Mouse (Mus musculus): Measurements from ENCODE around the gene Ndufa7. TPM values are rescaled to one million over a fixed set of nuclear protein-coding genes. Genes with fewer than 3 reads are reported as not detected.

Gene Ndufa7
- polyA plus RNA-seq (2015; fragmentation: Nextera tagmentation; extraction: Ambion mirVana) = 497 TPM in 2 replicates

DNA sequence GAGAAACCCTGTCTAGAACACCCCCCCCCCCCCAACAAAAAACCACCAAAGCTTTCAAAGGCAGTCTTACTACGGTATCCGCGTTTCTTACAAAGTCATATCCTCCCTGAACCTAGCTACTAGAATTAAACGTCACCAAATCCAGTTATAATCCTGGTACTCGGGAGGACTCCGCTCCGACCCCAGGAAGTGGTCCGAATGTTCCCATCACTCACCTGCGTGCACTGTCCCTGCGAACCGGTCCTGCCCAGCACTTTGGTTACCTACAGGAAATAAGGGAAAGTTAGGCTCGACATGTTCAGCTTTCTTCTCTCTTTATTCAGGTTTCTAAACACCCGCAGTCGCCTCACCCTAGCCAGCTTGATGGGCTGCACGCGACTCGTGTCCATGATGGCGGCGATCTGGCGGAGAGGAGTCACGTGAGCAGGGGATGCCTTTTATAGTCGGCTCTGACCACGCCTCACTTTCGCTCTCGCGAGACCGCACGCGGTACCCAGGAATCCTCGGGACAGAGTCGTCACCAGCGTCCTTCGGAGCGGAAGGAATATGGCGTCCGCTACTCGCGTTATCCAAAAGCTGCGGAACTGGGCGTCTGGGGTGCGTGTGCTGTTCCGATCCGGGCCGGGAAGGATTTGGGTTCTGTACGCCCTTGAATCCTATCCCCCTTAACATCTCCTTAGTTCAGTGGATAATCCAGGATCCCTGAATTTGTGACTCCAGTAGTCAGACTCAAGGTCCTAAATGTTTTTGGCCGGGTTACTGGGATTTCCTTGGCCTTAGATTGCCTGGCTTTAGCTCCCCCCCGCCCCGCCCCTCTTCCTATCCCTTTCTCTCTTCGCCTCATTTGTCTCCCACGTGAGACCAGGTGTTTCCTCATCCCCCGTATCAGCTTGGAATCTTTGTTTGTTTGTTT is at the start of gene Ndufa7, which contains the start of gene Rps28:
Gene Ndufa7, plus strand, starts transcription at position 489 of the 913 bp plus-strand sequence.
Gene Rps28, minus strand, starts transcription at position 479 of the 913 bp plus-strand sequence.
- Histone ChIP-seq H3K27me3 (ENCODE audit: control insufficient read depth, insufficient read depth, low read length) (no peaks in the 10 kb centered on the region), H3K4me1 (replicated peaks; ENCODE audit: control insufficient read depth, insufficient read depth) (peaks cover 5% of the 10 kb centered on the region; the same call in 1 of the 2 replicates), H3K27ac (replicated peaks) (peak within 1 kb of the TSS; percentile 91), H3K36me3 (ENCODE audit: control insufficient read depth, insufficient read depth, low read length) (peaks cover 13% of the 10 kb centered on the region; the same call in 1 of the 2 replicates), H3K4me3 (ENCODE audit: low read depth, low read length) (peak within 1 kb of the TSS; percentile 69), H3K9me3 (ENCODE audit: control insufficient read depth, low read length) (no peaks in the 10 kb centered on the region), H3K9ac (ENCODE audit: low read length) (peak within 1 kb of the TSS; percentile 85), H3K4me2 (replicated peaks; ENCODE audit: low read depth) (peak within 1 kb of the TSS; percentile 70)
- under 1% methylated on average over 51 of the region's 51 CpGs for WGBS
- DNase-seq (ENCODE audit: low spot score) = peak; percentile 97
- ATAC-seq (ENCODE audit: low FRiP score, low TSS enrichment) = peak; percentile 94
- TF ChIP-seq CTCF (IDR thresholded peaks at IDR 0.05; ENCODE audit: low read depth) = no peak
- TF ChIP-seq EP300 (optimal IDR thresholded peaks at IDR 0.05) = peak; percentile 96

DNA sequence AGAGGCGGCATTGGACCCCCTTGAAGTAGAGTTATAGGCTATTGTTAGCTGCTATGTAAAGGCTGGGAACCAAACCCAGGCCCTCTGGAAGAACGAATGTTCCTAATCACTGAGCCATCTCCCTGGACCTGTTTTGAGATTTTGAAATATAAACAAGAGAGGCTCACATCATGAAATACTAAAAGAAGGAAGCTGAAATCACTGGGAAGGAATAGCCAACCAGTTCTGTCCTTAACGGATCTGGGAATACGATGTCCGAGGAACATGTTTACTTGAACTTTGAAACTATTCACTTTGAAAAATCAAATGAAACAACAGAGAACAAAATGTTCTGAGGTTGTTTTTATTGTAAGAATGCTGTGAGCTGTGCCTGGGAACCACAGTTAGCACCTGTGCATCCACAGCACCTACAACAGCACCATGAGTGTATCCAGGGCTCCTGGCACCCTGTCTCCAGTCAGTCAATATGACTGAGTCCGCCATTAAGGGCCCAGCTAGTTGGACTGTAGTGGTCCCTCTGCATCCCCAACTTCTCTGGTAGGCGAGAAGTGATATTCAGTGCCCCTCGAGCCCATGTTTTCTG is 49.7 kb upstream of the Ndufa7 start:
- no peak overlapping the region for H3K27ac ChIP-seq (replicated peaks)
- DNase-seq (ENCODE audit: low spot score) (no peak), ATAC-seq (ENCODE audit: low FRiP score, low TSS enrichment) (no peak)
- H3K27me3 ChIP-seq (ENCODE audit: control insufficient read depth, insufficient read depth, low read length) = no peaks in the 10 kb centered on the region
- no peak overlapping the region for H3K4me3 ChIP-seq (ENCODE audit: low read depth, low read length)
- H3K36me3 ChIP-seq (ENCODE audit: control insufficient read depth, insufficient read depth, low read length) = no peaks in the 10 kb centered on the region
- no peak overlapping the region for H3K9ac ChIP-seq (ENCODE audit: low read length)
- no peaks in the 10 kb centered on the region for H3K9me3 ChIP-seq (ENCODE audit: control insufficient read depth, low read length)
- no peak for TF ChIP-seq EP300 (optimal IDR thresholded peaks at IDR 0.05)
- TF ChIP-seq CTCF (IDR thresholded peaks at IDR 0.05; ENCODE audit: low read depth) = no peak
- peaks cover 8% of the 10 kb centered on the region for H3K4me1 ChIP-seq (replicated peaks; ENCODE audit: control insufficient read depth, insufficient read depth)
- H3K4me2 ChIP-seq (replicated peaks; ENCODE audit: low read depth) = no peak overlapping the region
- 79% methylated on average over 8 of the region's 8 CpGs for WGBS

DNA sequence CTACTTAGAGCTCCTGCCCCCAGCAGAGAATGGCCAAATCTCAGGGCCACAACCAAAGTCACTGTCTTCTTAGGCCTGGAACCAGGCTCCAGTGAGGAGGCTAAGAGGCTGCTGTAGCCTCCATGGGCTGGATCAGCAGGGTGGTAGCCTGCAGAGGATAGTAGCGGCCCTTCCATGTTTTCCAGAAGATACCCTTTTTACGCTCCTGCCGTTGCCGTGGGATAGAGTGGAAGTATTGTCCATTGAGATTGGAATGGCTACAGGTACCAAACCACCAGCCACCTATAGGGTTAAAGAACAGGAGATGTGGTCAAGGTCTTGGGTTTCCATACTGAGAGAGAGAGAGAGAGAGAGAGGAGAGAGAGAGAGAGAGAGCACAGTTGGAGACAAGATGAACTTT is 49.1 kb upstream of the Ndufa7 start:
- DNase-seq (ENCODE audit: low spot score) = no peak
- Histone ChIP-seq H3K9me3 (ENCODE audit: control insufficient read depth, low read length) (no peaks in the 10 kb centered on the region), H3K27ac (replicated peaks) (no peak overlapping the region), H3K36me3 (ENCODE audit: control insufficient read depth, insufficient read depth, low read length) (no peaks in the 10 kb centered on the region), H3K9ac (ENCODE audit: low read length) (no peak overlapping the region), H3K4me1 (replicated peaks; ENCODE audit: control insufficient read depth, insufficient read depth) (peaks cover 14% of the 10 kb centered on the region), H3K4me2 (replicated peaks; ENCODE audit: low read depth) (no peak overlapping the region), H3K27me3 (ENCODE audit: control insufficient read depth, insufficient read depth, low read length) (no peaks in the 10 kb centered on the region), H3K4me3 (ENCODE audit: low read depth, low read length) (no peak overlapping the region)
- WGBS = 97% methylated on average over 4 of the region's 4 CpGs
- TF ChIP-seq CTCF (IDR thresholded peaks at IDR 0.05; ENCODE audit: low read depth) (no peak), EP300 (optimal IDR thresholded peaks at IDR 0.05) (no peak)
- ATAC-seq (ENCODE audit: low FRiP score, low TSS enrichment) = no peak

DNA sequence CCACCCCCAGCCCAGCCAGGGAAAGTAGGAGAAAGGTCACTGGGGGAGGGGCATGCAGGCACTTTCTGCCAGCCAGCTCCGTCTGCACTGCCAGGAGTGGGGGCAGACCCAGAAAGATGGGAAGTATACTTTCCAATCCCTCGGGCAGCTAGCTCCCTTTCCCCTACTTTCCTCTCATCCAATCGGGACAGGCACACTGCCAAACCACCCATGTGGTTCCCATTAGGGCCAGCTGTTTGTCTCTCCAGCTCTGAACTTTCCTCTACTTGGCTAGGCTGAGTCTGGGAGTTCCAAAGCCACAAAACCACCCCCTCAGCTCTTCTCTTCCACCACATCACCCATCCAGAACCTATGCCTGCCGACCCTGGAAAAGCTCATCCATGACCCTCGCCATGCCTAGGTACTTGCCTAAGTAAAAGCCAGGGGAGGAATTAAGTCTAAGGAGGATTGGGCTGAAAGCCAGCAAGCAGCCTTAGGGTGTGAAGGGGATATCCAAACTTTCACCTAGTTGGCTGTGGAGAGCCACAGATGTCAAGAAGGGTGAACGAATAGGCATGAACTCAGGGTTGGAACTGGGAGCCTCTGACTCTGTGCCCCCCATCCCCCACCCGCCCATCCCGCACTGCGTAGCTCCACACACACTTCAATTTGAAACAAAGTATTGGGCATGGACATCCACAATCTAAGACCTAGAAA is 45.0 kb upstream of the Ndufa7 start:
- H3K9ac ChIP-seq (ENCODE audit: low read length) = peak overlapping the region; percentile 24
- H3K4me2 ChIP-seq (replicated peaks; ENCODE audit: low read depth) = peak overlapping the region; percentile 75
- 18% methylated on average over 9 of the region's 9 CpGs for WGBS
- H3K27ac ChIP-seq (replicated peaks) = peak overlapping the region; percentile 84
- no peaks in the 10 kb centered on the region for H3K9me3 ChIP-seq (ENCODE audit: control insufficient read depth, low read length)
- TF ChIP-seq CTCF (IDR thresholded peaks at IDR 0.05; ENCODE audit: low read depth) (no peak), EP300 (optimal IDR thresholded peaks at IDR 0.05) (peak; percentile 81)
- H3K4me1 ChIP-seq (replicated peaks; ENCODE audit: control insufficient read depth, insufficient read depth) = peaks cover 31% of the 10 kb centered on the region
- H3K36me3 ChIP-seq (ENCODE audit: control insufficient read depth, insufficient read depth, low read length) = no peaks in the 10 kb centered on the region
- H3K4me3 ChIP-seq (ENCODE audit: low read depth, low read length) = peak overlapping the region; percentile 24
- ATAC-seq (ENCODE audit: low FRiP score, low TSS enrichment) (peak; percentile 85), DNase-seq (ENCODE audit: low spot score) (peak; percentile 87)
- no peaks in the 10 kb centered on the region for H3K27me3 ChIP-seq (ENCODE audit: control insufficient read depth, insufficient read depth, low read length)

DNA sequence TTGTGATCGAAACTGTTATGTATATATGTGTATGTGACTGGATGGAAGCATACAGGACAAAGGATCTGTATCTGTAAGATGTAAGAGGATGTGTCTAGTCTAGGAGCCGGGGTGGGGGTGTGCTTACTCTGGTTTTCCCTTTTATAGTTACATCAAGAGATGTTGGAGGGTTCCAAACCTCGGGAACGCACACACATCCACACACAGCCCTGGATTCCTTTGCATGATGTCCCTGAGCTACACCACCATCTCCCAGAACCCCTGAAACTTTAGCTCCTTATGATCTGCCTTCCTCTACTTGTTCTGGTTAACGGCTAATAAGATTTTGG is 44.4 kb upstream of the Ndufa7 start:
- Histone ChIP-seq H3K27me3 (ENCODE audit: control insufficient read depth, insufficient read depth, low read length) (no peaks in the 10 kb centered on the region), H3K4me2 (replicated peaks; ENCODE audit: low read depth) (peak overlapping the region; percentile 75), H3K9me3 (ENCODE audit: control insufficient read depth, low read length) (no peaks in the 10 kb centered on the region), H3K27ac (replicated peaks) (peak overlapping the region; percentile 84), H3K36me3 (ENCODE audit: control insufficient read depth, insufficient read depth, low read length) (no peaks in the 10 kb centered on the region), H3K4me1 (replicated peaks; ENCODE audit: control insufficient read depth, insufficient read depth) (peaks cover 31% of the 10 kb centered on the region), H3K9ac (ENCODE audit: low read length) (peak overlapping the region; percentile 69; the same call in 1 of the 2 replicates), H3K4me3 (ENCODE audit: low read depth, low read length) (peak overlapping the region; percentile 43; the same call in 1 of the 2 replicates)
- DNase-seq (ENCODE audit: low spot score) = no peak
- TF ChIP-seq EP300 (optimal IDR thresholded peaks at IDR 0.05) = no peak
- TF ChIP-seq CTCF (IDR thresholded peaks at IDR 0.05; ENCODE audit: low read depth) = no peak
- 57% methylated on average over 5 of the region's 5 CpGs for WGBS
- no peak for ATAC-seq (ENCODE audit: low FRiP score, low TSS enrichment)
